Mouse (Mus musculus): ENCODE data around the gene Itga11.
"Not testable (repeated sequence)": the region's sequence is repeated elsewhere in the genome, so short reads cannot be mapped to it uniquely, and the experiment has no call there.

The Itga11 gene

GRCm38 (mm10) chr9:62765346-62765745 is 87.7 kb downstream of the Itga11 start:
- no peak for DNase-seq (ENCODE audit: extremely low spot score, low spot score)

- no peak for DNase-seq (ENCODE audit: extremely low spot score, low spot score)
These were observed 89.8 kb downstream of the Itga11 start for GRCm38 (mm10) chr9:62767464-62767863.

GRCm38 (mm10) chr9:62768361-62768760 is 90.7 kb downstream of the Itga11 start:
- no peak for DNase-seq (ENCODE audit: extremely low spot score, low spot score)

- no peak for DNase-seq (ENCODE audit: extremely low spot score, low spot score)
These were observed 95.1 kb downstream of the Itga11 start for GRCm38 (mm10) chr9:62772746-62773145.

- no peak for DNase-seq (ENCODE audit: extremely low spot score, low spot score)
These were observed 97.8 kb downstream of the Itga11 start for GRCm38 (mm10) chr9:62775464-62775863.

- DNase-seq (ENCODE audit: extremely low spot score, low spot score), result peak; percentile 78
These were observed 99.8 kb downstream of the Itga11 start for GRCm38 (mm10) chr9:62777461-62777860.

GRCm38 (mm10) chr9:62778721-62779120 is 101.1 kb downstream of the Itga11 start:
- DNase-seq (ENCODE audit: extremely low spot score, low spot score), result no peak

GRCm38 (mm10) chr9:62781965-62782364 is 104.3 kb downstream of the Itga11 start:
- DNase-seq (ENCODE audit: extremely low spot score, low spot score), result no peak

- peak; percentile 56 for DNase-seq (ENCODE audit: extremely low spot score, low spot score)
These were observed 105.6 kb downstream of the Itga11 start for GRCm38 (mm10) chr9:62782976-62783781.

- no peak for DNase-seq (ENCODE audit: extremely low spot score, low spot score)
These were observed 106.6 kb downstream of the Itga11 start for GRCm38 (mm10) chr9:62784233-62784632.

GRCm38 (mm10) chr9:62786721-62787120 is 109.1 kb downstream of the Itga11 start:
- DNase-seq (ENCODE audit: extremely low spot score, low spot score), result no peak

- no peak for DNase-seq (ENCODE audit: extremely low spot score, low spot score)
These were observed 112.2 kb downstream of the Itga11 start for GRCm38 (mm10) chr9:62789856-62790255.

- DNase-seq (ENCODE audit: extremely low spot score, low spot score), result not testable (repeated sequence)
These were observed 121.6 kb downstream of the Itga11 start for GRCm38 (mm10) chr9:62799218-62799617.

- no peak for DNase-seq (ENCODE audit: extremely low spot score, low spot score)
These were observed 132.5 kb downstream of the Itga11 start for GRCm38 (mm10) chr9:62810095-62810494.

GRCm38 (mm10) chr9:62810543-62811515 is 133.2 kb downstream of the Itga11 start:
- DNase-seq (ENCODE audit: extremely low spot score, low spot score), result no peak

- DNase-seq (ENCODE audit: extremely low spot score, low spot score), result peak; percentile 93
These were observed 134.0 kb downstream of the Itga11 start, which contains the start of gene Fem1b for GRCm38 (mm10) chr9:62811516-62812121. Fem1b (minus strand) TSS chr9:62811934.

GRCm38 (mm10) chr9:62812216-62813049 is 134.8 kb downstream of the Itga11 start:
- no peak for DNase-seq (ENCODE audit: extremely low spot score, low spot score)

- DNase-seq (ENCODE audit: extremely low spot score, low spot score), result no peak
These were observed 137.1 kb downstream of the Itga11 start for GRCm38 (mm10) chr9:62814751-62815150.

- no peak for DNase-seq (ENCODE audit: extremely low spot score, low spot score)
These were observed 138.9 kb downstream of the Itga11 start for GRCm38 (mm10) chr9:62816323-62817098.

- no peak for DNase-seq (ENCODE audit: extremely low spot score, low spot score)
These were observed 139.5 kb downstream of the Itga11 start for GRCm38 (mm10) chr9:62817099-62817571.

Data from neural tube, embryonic 10.5 days (tissue).